Mouse (Mus musculus): ENCODE results near the gene AC134908.4. TPM values are rescaled to one million over a fixed set of nuclear protein-coding genes. Genes with fewer than 3 reads are reported as not detected.
A peak's percentile ranks its signal among the peaks of the same experiment; 100 is the strongest.

The AC134908.4 gene
- polyA plus RNA-seq, 1 experiment from 2014 or later = 0.88 TPM

GRCm38 (mm10) chr17:25802825-25803517 lies 7.5 kb upstream of the AC134908.4 start:
- 8% methylated on average over 10 of the region's 10 CpGs for WGBS
- Histone ChIP-seq H3K4me1 (ENCODE audit: control insufficient read depth, insufficient read depth, low read length) (peaks cover 18% of the 10 kb centered on the region), H3K9me3 (replicated peaks; ENCODE audit: control insufficient read depth, low read length) (no peaks in the 10 kb centered on the region), H3K27ac (ENCODE audit: low read depth, low read length) (peak overlapping the region; percentile 90), H3K4me2 (ENCODE audit: low read length) (peak overlapping the region; percentile 33), H3K4me3 (ENCODE audit: low read depth, low read length) (no peak overlapping the region), H3K9ac (ENCODE audit: low read length) (peak overlapping the region; percentile 41), H3K36me3 (ENCODE audit: control insufficient read depth, insufficient read depth, low read length) (no peaks in the 10 kb centered on the region), H3K27me3 (replicated peaks; ENCODE audit: control insufficient read depth, insufficient read depth, low read length) (0 out of 2 replicates have a peak, but pooled peaks cover 3% of the 10 kb centered on the region)
- ATAC-seq (peak; percentile 91), DNase-seq (ENCODE audit: low spot score) (peak; percentile 89)

GRCm38 (mm10) chr17:25801029-25801428 lies 5.6 kb upstream of the AC134908.4 start:
- 5% methylated on average over 6 of the region's 6 CpGs for WGBS
- Histone ChIP-seq H3K4me2 (ENCODE audit: low read length) (no peak overlapping the region), H3K4me1 (ENCODE audit: control insufficient read depth, insufficient read depth, low read length) (peaks cover 28% of the 10 kb centered on the region), H3K4me3 (ENCODE audit: low read depth, low read length) (no peak overlapping the region), H3K36me3 (ENCODE audit: control insufficient read depth, insufficient read depth, low read length) (no peaks in the 10 kb centered on the region), H3K9me3 (replicated peaks; ENCODE audit: control insufficient read depth, low read length) (no peaks in the 10 kb centered on the region), H3K27ac (ENCODE audit: low read depth, low read length) (no peak overlapping the region), H3K9ac (ENCODE audit: low read length) (no peak overlapping the region), H3K27me3 (replicated peaks; ENCODE audit: control insufficient read depth, insufficient read depth, low read length) (0 out of 2 replicates have a peak, but pooled peaks cover 3% of the 10 kb centered on the region)
- ATAC-seq (peak; percentile 16; the same call in 1 of the 2 replicates), DNase-seq (ENCODE audit: low spot score) (peak; percentile 86)

DNA sequence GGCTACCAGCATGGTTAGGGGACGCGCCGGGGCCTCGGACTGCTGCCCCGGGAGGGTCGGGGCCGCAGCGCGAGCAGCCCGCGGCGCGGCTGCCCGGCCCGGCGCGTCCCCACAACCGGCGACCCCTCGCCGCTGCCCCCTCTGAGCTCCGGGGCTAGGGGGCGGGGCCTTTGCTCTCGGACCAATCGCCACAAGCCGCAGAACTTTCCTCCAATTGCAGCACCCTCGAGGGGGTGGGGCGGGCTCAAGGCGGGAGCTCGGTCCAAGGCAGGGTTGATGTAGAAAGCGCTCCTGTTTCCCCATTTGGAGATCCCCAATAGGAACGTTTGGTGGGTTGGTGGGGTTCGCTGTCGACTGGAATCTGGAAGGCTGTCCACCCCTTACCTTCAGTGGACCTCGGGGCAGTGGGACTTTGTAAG lies 1.5 kb upstream of the AC134908.4 start, which contains the start of gene Metrn:
TSS of gene Metrn (minus strand) at position 186 of the 419 bp plus-strand sequence.
- Histone ChIP-seq H3K4me3 (ENCODE audit: low read depth, low read length) (peak within 1 kb of the TSS; percentile 60), H3K36me3 (ENCODE audit: control insufficient read depth, insufficient read depth, low read length) (no peaks in the 10 kb centered on the region), H3K9me3 (replicated peaks; ENCODE audit: control insufficient read depth, low read length) (no peaks in the 10 kb centered on the region), H3K4me2 (ENCODE audit: low read length) (peak within 1 kb of the TSS; percentile 73), H3K27ac (ENCODE audit: low read depth, low read length) (peak within 1 kb of the TSS; percentile 60), H3K27me3 (replicated peaks; ENCODE audit: control insufficient read depth, insufficient read depth, low read length) (no peaks in the 10 kb centered on the region), H3K9ac (ENCODE audit: low read length) (peak within 1 kb of the TSS; percentile 63), H3K4me1 (ENCODE audit: control insufficient read depth, insufficient read depth, low read length) (peaks cover 36% of the 10 kb centered on the region)
- WGBS = under 1% methylated on average over 32 of the region's 35 CpGs
- DNase-seq (ENCODE audit: low spot score) (peak; percentile 89), ATAC-seq (peak; percentile 77)

GRCm38 (mm10) chr17:25796211-25796771 lies 832 bp upstream of the AC134908.4 start:
- peak overlapping the region; percentile 60 for H3K27ac ChIP-seq (ENCODE audit: low read depth, low read length)
- DNase-seq (ENCODE audit: low spot score) = no peak
- under 1% methylated on average over 37 of the region's 37 CpGs for WGBS

GRCm38 (mm10) chr17:25794998-25795397 lies 461 bp downstream of the AC134908.4 start:
- Histone ChIP-seq H3K9ac (ENCODE audit: low read length) (peak overlapping the region; percentile 63), H3K36me3 (ENCODE audit: control insufficient read depth, insufficient read depth, low read length) (no peaks in the 10 kb centered on the region), H3K27ac (ENCODE audit: low read depth, low read length) (peak overlapping the region; percentile 60; the same call in 1 of the 2 replicates), H3K4me2 (ENCODE audit: low read length) (peak overlapping the region; percentile 73), H3K9me3 (replicated peaks; ENCODE audit: control insufficient read depth, low read length) (no peaks in the 10 kb centered on the region), H3K4me3 (ENCODE audit: low read depth, low read length) (peak overlapping the region; percentile 60), H3K27me3 (replicated peaks; ENCODE audit: control insufficient read depth, insufficient read depth, low read length) (no peaks in the 10 kb centered on the region), H3K4me1 (ENCODE audit: control insufficient read depth, insufficient read depth, low read length) (peaks cover 41% of the 10 kb centered on the region)
- DNase-seq (ENCODE audit: low spot score) = no peak
- 50% methylated on average over 17 of the region's 17 CpGs for WGBS
- no peak for ATAC-seq

More at GRCm38 (mm10) chr17:25796211-25796771, 832 bp upstream of the AC134908.4 start:
- 0 out of 2 replicates have a peak, but pooled peaks have one; percentile 0 for ATAC-seq
- Histone ChIP-seq H3K4me1 (ENCODE audit: control insufficient read depth, insufficient read depth, low read length) (peaks cover 39% of the 10 kb centered on the region), H3K36me3 (ENCODE audit: control insufficient read depth, insufficient read depth, low read length) (no peaks in the 10 kb centered on the region), H3K27me3 (replicated peaks; ENCODE audit: control insufficient read depth, insufficient read depth, low read length) (no peaks in the 10 kb centered on the region), H3K4me2 (ENCODE audit: low read length) (peak overlapping the region; percentile 73), H3K4me3 (ENCODE audit: low read depth, low read length) (peak overlapping the region; percentile 60), H3K9ac (ENCODE audit: low read length) (peak overlapping the region; percentile 63), H3K9me3 (replicated peaks; ENCODE audit: control insufficient read depth, low read length) (no peaks in the 10 kb centered on the region)

GRCm38 (mm10) chr17:25794197-25794596 lies 1.3 kb downstream of the AC134908.4 start:
- ATAC-seq (no peak), DNase-seq (ENCODE audit: low spot score) (peak; percentile 46)
- no peak overlapping the region for H3K4me3 ChIP-seq (ENCODE audit: low read depth, low read length)
- H3K36me3 ChIP-seq (ENCODE audit: control insufficient read depth, insufficient read depth, low read length) = peaks cover 7% of the 10 kb centered on the region; the same call in 1 of the 2 replicates
- H3K9me3 ChIP-seq (replicated peaks; ENCODE audit: control insufficient read depth, low read length) = no peaks in the 10 kb centered on the region
- peak overlapping the region; percentile 60 for H3K27ac ChIP-seq (ENCODE audit: low read depth, low read length)
- peak overlapping the region; percentile 25; the same call in 1 of the 2 replicates for H3K9ac ChIP-seq (ENCODE audit: low read length)
- no peaks in the 10 kb centered on the region for H3K27me3 ChIP-seq (replicated peaks; ENCODE audit: control insufficient read depth, insufficient read depth, low read length)
- 4% methylated on average over 13 of the region's 13 CpGs for WGBS
- H3K4me2 ChIP-seq (ENCODE audit: low read length) = peak overlapping the region; percentile 73
- H3K4me1 ChIP-seq (ENCODE audit: control insufficient read depth, insufficient read depth, low read length) = peaks cover 41% of the 10 kb centered on the region

DNA sequence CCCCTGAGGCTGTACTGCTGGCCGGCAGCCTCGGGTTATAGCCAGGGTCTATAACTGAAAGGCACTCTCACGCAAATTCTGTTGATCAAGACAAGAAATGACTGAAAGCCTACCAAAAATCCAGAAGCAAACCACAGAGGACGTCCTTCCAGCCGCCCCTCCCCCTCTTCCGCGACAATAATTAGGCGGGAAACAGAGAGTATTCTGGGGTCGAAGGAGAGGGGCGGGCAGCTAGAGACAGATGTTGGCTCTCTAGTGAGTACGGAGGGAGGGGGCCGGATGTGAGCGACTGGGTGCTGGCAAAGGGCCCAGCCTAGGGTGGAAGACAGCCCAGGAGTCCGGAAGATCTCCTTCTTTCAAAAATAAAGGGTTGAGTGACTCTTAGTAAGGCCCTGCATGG lies 2.8 kb downstream of the AC134908.4 start, which contains the start of gene Fam173a:
TSS of gene Fam173a (minus strand) at position 287 of the 400 bp plus-strand sequence.
- Histone ChIP-seq H3K9me3 (replicated peaks; ENCODE audit: control insufficient read depth, low read length) (no peaks in the 10 kb centered on the region), H3K9ac (ENCODE audit: low read length) (peak within 1 kb of the TSS; percentile 72), H3K4me1 (ENCODE audit: control insufficient read depth, insufficient read depth, low read length) (peaks cover 41% of the 10 kb centered on the region), H3K36me3 (ENCODE audit: control insufficient read depth, insufficient read depth, low read length) (peaks cover 19% of the 10 kb centered on the region), H3K4me2 (ENCODE audit: low read length) (peak within 1 kb of the TSS; percentile 95), H3K4me3 (ENCODE audit: low read depth, low read length) (peak within 1 kb of the TSS; percentile 65), H3K27ac (ENCODE audit: low read depth, low read length) (peak within 1 kb of the TSS; percentile 93), H3K27me3 (replicated peaks; ENCODE audit: control insufficient read depth, insufficient read depth, low read length) (no peaks in the 10 kb centered on the region)
- 0% methylated on average over 14 of the region's 14 CpGs for WGBS
- DNase-seq (ENCODE audit: low spot score) (peak; percentile 85), ATAC-seq (peak; percentile 63)

GRCm38 (mm10) chr17:25791843-25792527 lies 3.5 kb downstream of the AC134908.4 start:
- Histone ChIP-seq H3K27me3 (replicated peaks; ENCODE audit: control insufficient read depth, insufficient read depth, low read length) (no peaks in the 10 kb centered on the region), H3K4me2 (ENCODE audit: low read length) (peak overlapping the region; percentile 95), H3K4me3 (ENCODE audit: low read depth, low read length) (peak overlapping the region; percentile 65), H3K9me3 (replicated peaks; ENCODE audit: control insufficient read depth, low read length) (no peaks in the 10 kb centered on the region), H3K9ac (ENCODE audit: low read length) (peak overlapping the region; percentile 72), H3K4me1 (ENCODE audit: control insufficient read depth, insufficient read depth, low read length) (peaks cover 38% of the 10 kb centered on the region), H3K27ac (ENCODE audit: low read depth, low read length) (peak overlapping the region; percentile 93), H3K36me3 (ENCODE audit: control insufficient read depth, insufficient read depth, low read length) (peaks cover 24% of the 10 kb centered on the region)
- ATAC-seq = peak; percentile 65
- WGBS = under 1% methylated on average over 45 of the region's 45 CpGs
- DNase-seq (ENCODE audit: low spot score) = peak; percentile 86
